Mouse (Mus musculus): ENCODE measurements around the gene Epb41l1. TPM values are rescaled to one million over a fixed set of nuclear protein-coding genes. Genes with fewer than 3 reads are reported as not detected.

The Epb41l1 gene
- polyA plus RNA-seq, 1 experiment from 2014 or later, result 16.1 TPM

GRCm38 (mm10) chr2:156533160-156533559 is 112.5 kb downstream of the Epb41l1 start:
- H3K4me3 ChIP-seq, result no peak overlapping the region
- H3K36me3 ChIP-seq, result peaks cover 23% of the 10 kb centered on the region
- no peak for ATAC-seq (ENCODE audit: low FRiP score, low read depth)
- H3K9me3 ChIP-seq, result no peaks in the 10 kb centered on the region
- no peak overlapping the region for H3K9ac ChIP-seq
- WGBS, result 86% methylated on average over 2 of the region's 2 CpGs
- H3K27ac ChIP-seq (replicated peaks), result no peak overlapping the region
- H3K4me1 ChIP-seq (replicated peaks), result no peaks in the 10 kb centered on the region
- H3K4me2 ChIP-seq, result no peak overlapping the region
- H3K27me3 ChIP-seq, result no peaks in the 10 kb centered on the region

- WGBS, result 92% methylated on average over 7 of the region's 7 CpGs
- Histone ChIP-seq H3K4me2 (no peak overlapping the region), H3K9me3 (no peaks in the 10 kb centered on the region), H3K4me1 (replicated peaks) (no peaks in the 10 kb centered on the region), H3K36me3 (peaks cover 30% of the 10 kb centered on the region), H3K27me3 (no peaks in the 10 kb centered on the region), H3K27ac (replicated peaks) (no peak overlapping the region), H3K9ac (no peak overlapping the region), H3K4me3 (no peak overlapping the region)
- no peak for ATAC-seq (ENCODE audit: low FRiP score, low read depth)
Observed at GRCm38 (mm10) chr2:156538817-156539555, 118.3 kb downstream of the Epb41l1 start.

GRCm38 (mm10) chr2:156540991-156541390 is 120.3 kb downstream of the Epb41l1 start:
- Histone ChIP-seq H3K27me3 (no peaks in the 10 kb centered on the region), H3K4me1 (replicated peaks) (no peaks in the 10 kb centered on the region), H3K9ac (no peak overlapping the region), H3K4me3 (no peak overlapping the region), H3K36me3 (peaks cover 30% of the 10 kb centered on the region), H3K27ac (replicated peaks) (no peak overlapping the region), H3K4me2 (no peak overlapping the region), H3K9me3 (no peaks in the 10 kb centered on the region)
- WGBS, result 85% methylated on average over 7 of the region's 7 CpGs
- no peak for ATAC-seq (ENCODE audit: low FRiP score, low read depth)

- Histone ChIP-seq H3K4me1 (replicated peaks) (peaks cover 5% of the 10 kb centered on the region), H3K4me2 (no peak overlapping the region), H3K9ac (no peak overlapping the region), H3K27ac (replicated peaks) (no peak overlapping the region), H3K4me3 (no peak overlapping the region), H3K27me3 (no peaks in the 10 kb centered on the region), H3K9me3 (no peaks in the 10 kb centered on the region), H3K36me3 (peaks cover 27% of the 10 kb centered on the region)
- ATAC-seq (ENCODE audit: low FRiP score, low read depth), result no peak
- WGBS, result 80% methylated on average over 8 of the region's 8 CpGs
Observed at GRCm38 (mm10) chr2:156542410-156542809, 121.7 kb downstream of the Epb41l1 start.

- Histone ChIP-seq H3K27ac (replicated peaks) (no peak overlapping the region), H3K36me3 (peaks cover 18% of the 10 kb centered on the region), H3K27me3 (no peaks in the 10 kb centered on the region), H3K4me1 (replicated peaks) (peaks cover 14% of the 10 kb centered on the region), H3K4me3 (no peak overlapping the region), H3K9ac (no peak overlapping the region), H3K4me2 (no peak overlapping the region), H3K9me3 (no peaks in the 10 kb centered on the region)
- WGBS, result 83% methylated on average over 3 of the region's 3 CpGs
- ATAC-seq (ENCODE audit: low FRiP score, low read depth), result no peak
Observed at GRCm38 (mm10) chr2:156543804-156544203, 123.1 kb downstream of the Epb41l1 start.

GRCm38 (mm10) chr2:156547123-156547891 is 126.6 kb downstream of the Epb41l1 start, which contains the start of gene Aar2:
TSS of gene Aar2 (plus strand) at chr2:156547584.
- no peaks in the 10 kb centered on the region for H3K27me3 ChIP-seq
- peak within 1 kb of the TSS; percentile 77 for H3K9ac ChIP-seq
- peak within 1 kb of the TSS; percentile 70 for H3K27ac ChIP-seq (replicated peaks)
- peak within 1 kb of the TSS; percentile 84 for H3K4me3 ChIP-seq
- ATAC-seq (ENCODE audit: low FRiP score, low read depth), result peak; percentile 65
- 7% methylated on average over 39 of the region's 39 CpGs for WGBS
- peak within 1 kb of the TSS; percentile 58 for H3K4me2 ChIP-seq
- peaks cover 11% of the 10 kb centered on the region for H3K36me3 ChIP-seq
- H3K9me3 ChIP-seq, result no peaks in the 10 kb centered on the region
- H3K4me1 ChIP-seq (replicated peaks), result peaks cover 23% of the 10 kb centered on the region

- Histone ChIP-seq H3K4me2 (no peak overlapping the region), H3K9ac (no peak overlapping the region), H3K27ac (replicated peaks) (no peak overlapping the region), H3K9me3 (no peaks in the 10 kb centered on the region), H3K4me1 (replicated peaks) (peaks cover 18% of the 10 kb centered on the region), H3K27me3 (no peaks in the 10 kb centered on the region), H3K4me3 (no peak overlapping the region), H3K36me3 (peaks cover 29% of the 10 kb centered on the region)
- WGBS, result 87% methylated on average over 4 of the region's 4 CpGs
- ATAC-seq (ENCODE audit: low FRiP score, low read depth), result no peak
Observed at GRCm38 (mm10) chr2:156552421-156552820, 131.7 kb downstream of the Epb41l1 start.

GRCm38 (mm10) chr2:156561808-156562207 is 141.1 kb downstream of the Epb41l1 start:
- Histone ChIP-seq H3K36me3 (peaks cover 16% of the 10 kb centered on the region), H3K9ac (no peak overlapping the region), H3K4me3 (no peak overlapping the region), H3K4me1 (replicated peaks) (no peaks in the 10 kb centered on the region), H3K27me3 (no peaks in the 10 kb centered on the region), H3K9me3 (no peaks in the 10 kb centered on the region), H3K4me2 (no peak overlapping the region), H3K27ac (replicated peaks) (no peak overlapping the region)
- no peak for ATAC-seq (ENCODE audit: low FRiP score, low read depth)
- 93% methylated on average over 2 of the region's 2 CpGs for WGBS

- Histone ChIP-seq H3K4me3 (no peak overlapping the region), H3K27me3 (no peaks in the 10 kb centered on the region), H3K36me3 (peaks cover 24% of the 10 kb centered on the region), H3K9me3 (no peaks in the 10 kb centered on the region), H3K27ac (replicated peaks) (no peak overlapping the region), H3K4me2 (no peak overlapping the region), H3K4me1 (replicated peaks) (no peaks in the 10 kb centered on the region), H3K9ac (no peak overlapping the region)
- ATAC-seq (ENCODE audit: low FRiP score, low read depth), result no peak
- WGBS, result 79% methylated on average over 5 of the region's 5 CpGs
Observed at GRCm38 (mm10) chr2:156563557-156563956, 142.8 kb downstream of the Epb41l1 start.

GRCm38 (mm10) chr2:156566512-156566911 is 145.8 kb downstream of the Epb41l1 start:
- Histone ChIP-seq H3K36me3 (peaks cover 27% of the 10 kb centered on the region), H3K9me3 (no peaks in the 10 kb centered on the region), H3K27ac (replicated peaks) (no peak overlapping the region), H3K4me2 (no peak overlapping the region), H3K4me1 (replicated peaks) (no peaks in the 10 kb centered on the region), H3K27me3 (no peaks in the 10 kb centered on the region), H3K9ac (no peak overlapping the region), H3K4me3 (no peak overlapping the region)
- ATAC-seq (ENCODE audit: low FRiP score, low read depth), result no peak
- WGBS, result 77% methylated on average over 2 of the region's 2 CpGs

GRCm38 (mm10) chr2:156568647-156569046 is 147.9 kb downstream of the Epb41l1 start:
- no peaks in the 10 kb centered on the region for H3K27me3 ChIP-seq
- 94% methylated on average over 7 of the region's 7 CpGs for WGBS
- ATAC-seq (ENCODE audit: low FRiP score, low read depth), result no peak

GRCm38 (mm10) chr2:156569261-156569660 is 148.6 kb downstream of the Epb41l1 start:
- H3K36me3 ChIP-seq, result peaks cover 27% of the 10 kb centered on the region
- no peak overlapping the region for H3K27ac ChIP-seq (replicated peaks)
- ATAC-seq (ENCODE audit: low FRiP score, low read depth), result no peak

More at GRCm38 (mm10) chr2:156568647-156569046, 147.9 kb downstream of the Epb41l1 start:
- H3K9me3 ChIP-seq, result no peaks in the 10 kb centered on the region
- H3K9ac ChIP-seq, result no peak overlapping the region
- H3K4me3 ChIP-seq, result no peak overlapping the region
- H3K27ac ChIP-seq (replicated peaks), result no peak overlapping the region
- no peak overlapping the region for H3K4me2 ChIP-seq
- no peaks in the 10 kb centered on the region for H3K4me1 ChIP-seq (replicated peaks)
- peaks cover 27% of the 10 kb centered on the region for H3K36me3 ChIP-seq

More at GRCm38 (mm10) chr2:156569261-156569660, 148.6 kb downstream of the Epb41l1 start:
- H3K9me3 ChIP-seq, result no peaks in the 10 kb centered on the region
- H3K4me2 ChIP-seq, result no peak overlapping the region
- H3K4me1 ChIP-seq (replicated peaks), result no peaks in the 10 kb centered on the region
- H3K4me3 ChIP-seq, result no peak overlapping the region
- 89% methylated on average over 3 of the region's 3 CpGs for WGBS
- H3K27me3 ChIP-seq, result no peaks in the 10 kb centered on the region
- H3K9ac ChIP-seq, result no peak overlapping the region
